Mouse (Mus musculus) embryonic fibroblast, embryonic 13.5 days (primary cell): ENCODE measurements around the gene 4933405L10Rik.

Experiments used
- CTCF ChIP-seq: IDR thresholded peaks from 2 replicates; pipeline ENCODE4 v1.5.1; 2011; ENCODE audit warnings: mild to moderate bottlenecking, control low read depth, low read length, moderate library complexity, borderline replicate concordance; ENCODE audit not compliant: insufficient read depth
- POLR2A ChIP-seq: IDR thresholded peaks from 2 replicates; pipeline ENCODE4 v1.6.1; 2011; ENCODE audit warnings: low read depth, mild to moderate bottlenecking, control low read depth, low read length, moderate library complexity

GRCm38 (mm10) chr8:105687512-105687911 is 19.9 kb upstream of the 4933405L10Rik start:
- TF ChIP-seq CTCF = no peak
- no peak for TF ChIP-seq POLR2A
